Mouse (Mus musculus): ENCODE data around the gene Dyrk3.
"Not testable (repeated sequence)": the region's sequence is repeated elsewhere in the genome, so short reads cannot be mapped to it uniquely, and the experiment has no call there.

Gene Dyrk3

GRCm38 (mm10) chr1:131159573-131160327 lies 21.6 kb upstream of the Dyrk3 start:
- DNase-seq (ENCODE audit: low read depth in 1 of 2, low spot score in 2 of 2), result not testable (repeated sequence)

- no peak for DNase-seq (ENCODE audit: low read depth in 1 of 2, low spot score in 2 of 2)
Measured at GRCm38 (mm10) chr1:131155456-131155855, 17.3 kb upstream of the Dyrk3 start.

- peak in 1 of 2 experiments; percentile 35 for DNase-seq (ENCODE audit: low read depth in 1 of 2, low spot score in 2 of 2)
Measured at GRCm38 (mm10) chr1:131153018-131153629, 15.0 kb upstream of the Dyrk3 start, which contains the start of gene Eif2d. Gene Eif2d (plus strand): TSS chr1:131153181.

GRCm38 (mm10) chr1:131149496-131149895 lies 11.4 kb upstream of the Dyrk3 start:
- DNase-seq (ENCODE audit: low read depth in 1 of 2, low spot score in 2 of 2), result no peak

- DNase-seq (ENCODE audit: low read depth in 1 of 2, low spot score in 2 of 2), result no peak
Measured at GRCm38 (mm10) chr1:131146181-131146614, 8.1 kb upstream of the Dyrk3 start.

- not testable (repeated sequence) for DNase-seq (ENCODE audit: low read depth in 1 of 2, low spot score in 2 of 2)
Measured at GRCm38 (mm10) chr1:131145222-131145621, 7.1 kb upstream of the Dyrk3 start.

GRCm38 (mm10) chr1:131142472-131142871 lies 4.3 kb upstream of the Dyrk3 start:
- no peak for DNase-seq (ENCODE audit: low read depth in 1 of 2, low spot score in 2 of 2)

- DNase-seq (ENCODE audit: low read depth in 1 of 2, low spot score in 2 of 2), result no peak
Measured at GRCm38 (mm10) chr1:131141449-131141848, 3.3 kb upstream of the Dyrk3 start.

- DNase-seq (ENCODE audit: low read depth in 1 of 2, low spot score in 2 of 2), result peak in 1 of 2 experiments; percentile 57
Measured at GRCm38 (mm10) chr1:131139102-131140095, 1.3 kb upstream of the Dyrk3 start.

- no peak for DNase-seq (ENCODE audit: low read depth in 1 of 2, low spot score in 2 of 2)
Measured at GRCm38 (mm10) chr1:131137717-131138118, 422 bp downstream of the Dyrk3 start.

GRCm38 (mm10) chr1:131137111-131137510 lies 1.0 kb downstream of the Dyrk3 start:
- DNase-seq (ENCODE audit: low read depth in 1 of 2, low spot score in 2 of 2), result no peak

GRCm38 (mm10) chr1:131135960-131136629 lies 2.0 kb downstream of the Dyrk3 start:
- DNase-seq (ENCODE audit: low read depth in 1 of 2, low spot score in 2 of 2), result no peak

- DNase-seq (ENCODE audit: low read depth in 1 of 2, low spot score in 2 of 2), result no peak
Measured at GRCm38 (mm10) chr1:131134942-131135522, 3.1 kb downstream of the Dyrk3 start.

GRCm38 (mm10) chr1:131134231-131134630 lies 3.9 kb downstream of the Dyrk3 start:
- no peak for DNase-seq (ENCODE audit: low read depth in 1 of 2, low spot score in 2 of 2)

- DNase-seq (ENCODE audit: low read depth in 1 of 2, low spot score in 2 of 2), result no peak
Measured at GRCm38 (mm10) chr1:131125987-131126744, 12.0 kb downstream of the Dyrk3 start.

- no peak for DNase-seq (ENCODE audit: low read depth in 1 of 2, low spot score in 2 of 2)
Measured at GRCm38 (mm10) chr1:131123522-131124265, 14.4 kb downstream of the Dyrk3 start.

- DNase-seq (ENCODE audit: low read depth in 1 of 2, low spot score in 2 of 2), result no peak
Measured at GRCm38 (mm10) chr1:131121987-131122386, 16.2 kb downstream of the Dyrk3 start.

- DNase-seq (ENCODE audit: low read depth in 1 of 2, low spot score in 2 of 2), result no peak
Measured at GRCm38 (mm10) chr1:131119026-131119425, 19.1 kb downstream of the Dyrk3 start.

- no peak for DNase-seq (ENCODE audit: low read depth in 1 of 2, low spot score in 2 of 2)
Measured at GRCm38 (mm10) chr1:131118530-131118929, 19.6 kb downstream of the Dyrk3 start.

Measured in monocyte, adult 2 months (primary cell).